Mouse (Mus musculus) stomach, embryonic 16.5 days (tissue): ENCODE measurements around the gene Abhd2. TPM values are rescaled to one million over a fixed set of nuclear protein-coding genes. Genes with fewer than 3 reads are reported as not detected.

ENCODE experiments used
- ATAC-seq: fragments of 200-750 bp; cut with Nextera tagmentation; 2 replicates; pipeline ENCODE4 v1.8.0; 2017; ENCODE audit warnings: moderate number of reproducible peaks, moderate TSS enrichment; ENCODE audit not compliant: insufficient read depth, low FRiP score
- H3K27ac ChIP-seq: fragments of 300-500 bp; sonication (generic); 2 replicates; pipeline ENCODE4 v1.5.1; 2014; ENCODE audit warnings: low read length
- H3K27me3 ChIP-seq: fragments of 300-500 bp; sonication (generic); 2 replicates; pipeline ENCODE4 v1.6.1; 2014; ENCODE audit warnings: low read length, control low read depth, mixed read lengths; ENCODE audit not compliant: control insufficient read depth, insufficient read depth
- H3K36me3 ChIP-seq: fragments of 300-500 bp; sonication (generic); 2 replicates; pipeline ENCODE4 v1.6.1; 2014; ENCODE audit warnings: low read length; ENCODE audit not compliant: control insufficient read depth, insufficient read depth
- H3K4me1 ChIP-seq: fragments of 300-500 bp; sonication (generic); 2 replicates; pipeline ENCODE4 v1.6.1; 2014; ENCODE audit warnings: low read length, control low read depth, mixed read lengths; ENCODE audit not compliant: control insufficient read depth, insufficient read depth
- H3K4me2 ChIP-seq: fragments of 300-500 bp; sonication (generic); 2 replicates; pipeline ENCODE4 v1.6.1; 2014; ENCODE audit warnings: low read depth, low read length, mixed read lengths
- H3K4me3 ChIP-seq: fragments of 300-500 bp; sonication (generic); replicated peaks from 2 replicates; pipeline ENCODE4 v1.5.1; 2014; ENCODE audit warnings: mild to moderate bottlenecking, low read length
- H3K9ac ChIP-seq: fragments of 300-500 bp; sonication (generic); 2 replicates; pipeline ENCODE4 v1.6.1; 2014; ENCODE audit warnings: low read length
- H3K9me3 ChIP-seq: fragments of 300-500 bp; sonication (generic); replicated peaks from 2 replicates; pipeline ENCODE4 v1.6.1; 2016; ENCODE audit warnings: low read length, control low read depth; ENCODE audit not compliant: control insufficient read depth
- WGBS: fragments of 180-500 bp; shearing (Covaris S2); extraction: QIAGEN DNeasy Blood & Tissue Kit; methylation state at CpG from one replicate; pipeline ENCODE4 v1.1.7; 2014; 5-methylcytosine and 5-hydroxymethylcytosine counted together
- polyA plus RNA-seq: library from polyadenylated mRNA; unstranded; fragments of >200 nt; fragmentation: Nextera tagmentation; extraction: Ambion mirVana; gene quantifications from 2 replicates; pipeline ENCODE4 v1.2.1, GENCODE M21; 2015

Gene Abhd2
- polyA plus RNA-seq, 1 experiment from 2014 or later, result 13.8 TPM

DNA sequence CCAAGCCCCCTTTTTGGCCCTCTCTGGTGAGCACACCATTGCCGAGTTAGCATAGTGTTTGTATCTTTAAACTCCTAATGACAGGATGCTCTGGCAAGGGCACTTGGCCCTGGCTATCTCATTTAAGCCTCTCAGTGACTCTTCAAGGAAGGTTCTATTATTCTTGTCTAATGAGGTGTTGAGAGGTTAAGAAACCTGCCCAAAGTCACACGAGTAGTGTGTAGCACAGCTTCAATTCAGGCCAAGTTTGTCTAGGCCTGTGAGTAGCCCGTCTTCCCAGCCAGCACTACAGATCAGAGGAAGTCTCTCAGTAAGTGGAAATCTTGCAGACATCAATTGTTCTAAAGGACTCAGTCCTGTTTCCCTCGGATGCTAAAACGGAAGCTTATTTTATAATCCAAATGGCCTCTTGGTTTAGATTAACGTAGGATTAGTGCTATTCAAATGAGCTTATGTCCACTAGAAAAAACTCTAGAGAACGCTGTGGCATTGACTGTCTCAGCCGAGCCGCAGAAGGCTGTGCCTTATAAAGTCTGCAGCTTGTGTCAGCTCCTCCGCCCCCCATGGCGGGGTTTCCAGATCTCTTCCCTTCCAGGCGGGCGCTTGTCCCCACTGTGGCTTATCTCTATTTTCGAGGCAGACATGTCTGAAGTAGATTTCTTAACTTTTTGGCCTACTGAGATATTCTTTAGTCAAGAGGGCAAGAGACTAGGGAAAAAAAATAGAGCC lies 11.3 kb downstream of the Abhd2 start:
- peaks cover 31% of the 10 kb centered on the region for H3K4me1 ChIP-seq
- no peak overlapping the region for H3K27ac ChIP-seq

DNA sequence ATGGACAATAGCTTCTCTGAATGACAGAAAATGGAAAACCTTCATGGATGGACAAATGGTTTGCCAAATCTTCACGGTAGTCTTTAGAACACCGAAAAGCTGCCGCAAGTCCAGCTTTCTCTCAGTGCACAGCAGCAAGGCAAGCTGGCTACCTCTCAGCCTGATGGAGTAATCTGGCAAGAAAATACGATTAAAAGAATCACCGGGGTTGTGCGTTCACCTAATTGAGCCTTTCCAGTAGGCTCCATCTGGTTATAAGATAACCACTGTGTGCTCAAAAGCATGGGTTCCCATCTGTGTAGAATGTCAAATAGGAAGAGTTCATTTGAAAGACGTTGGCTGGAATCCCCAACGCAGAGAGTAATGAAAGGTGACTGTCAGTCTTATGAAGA lies 11.9 kb downstream of the Abhd2 start:
- Histone ChIP-seq H3K27ac (no peak overlapping the region), H3K4me1 (peaks cover 26% of the 10 kb centered on the region), H3K9ac (no peak overlapping the region), H3K4me2 (no peak overlapping the region), H3K27me3 (no peaks in the 10 kb centered on the region), H3K9me3 (no peaks in the 10 kb centered on the region), H3K36me3 (no peaks in the 10 kb centered on the region; the same call in 1 of the 2 replicates), H3K4me3 (no peak overlapping the region)
- ATAC-seq, result no peak
- 91% methylated on average over 8 of the region's 8 CpGs for WGBS

More for the DNA sequence above, 11.3 kb downstream of the Abhd2 start:
- no peak overlapping the region for H3K4me2 ChIP-seq
- no peaks in the 10 kb centered on the region for H3K27me3 ChIP-seq
- H3K36me3 ChIP-seq, result no peaks in the 10 kb centered on the region; the same call in 1 of the 2 replicates
- no peak overlapping the region for H3K4me3 ChIP-seq
- H3K9me3 ChIP-seq, result no peaks in the 10 kb centered on the region
- no peak for ATAC-seq
- no peak overlapping the region for H3K9ac ChIP-seq
- 72% methylated on average over 14 of the region's 14 CpGs for WGBS

DNA sequence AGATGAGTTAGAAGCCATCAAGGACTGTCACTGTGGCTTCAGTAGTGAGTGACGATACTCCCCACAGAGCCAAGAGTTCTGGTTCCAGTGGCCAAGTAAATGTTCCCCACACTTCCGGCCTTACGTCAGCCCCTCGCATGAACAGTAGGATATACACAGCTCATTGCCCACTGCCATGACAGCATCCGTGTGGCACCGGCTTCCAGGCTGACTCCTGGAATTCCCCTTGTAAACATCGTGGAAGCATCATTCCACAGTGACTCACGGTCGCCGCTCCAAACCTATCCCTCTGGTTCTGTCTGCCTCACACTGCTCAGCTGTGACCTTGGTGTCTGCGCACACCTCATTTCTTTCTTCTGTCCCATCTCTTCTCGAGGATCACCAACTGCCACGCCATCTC lies 12.4 kb downstream of the Abhd2 start:
- no peak overlapping the region for H3K9ac ChIP-seq
- peaks cover 24% of the 10 kb centered on the region for H3K4me1 ChIP-seq

DNA sequence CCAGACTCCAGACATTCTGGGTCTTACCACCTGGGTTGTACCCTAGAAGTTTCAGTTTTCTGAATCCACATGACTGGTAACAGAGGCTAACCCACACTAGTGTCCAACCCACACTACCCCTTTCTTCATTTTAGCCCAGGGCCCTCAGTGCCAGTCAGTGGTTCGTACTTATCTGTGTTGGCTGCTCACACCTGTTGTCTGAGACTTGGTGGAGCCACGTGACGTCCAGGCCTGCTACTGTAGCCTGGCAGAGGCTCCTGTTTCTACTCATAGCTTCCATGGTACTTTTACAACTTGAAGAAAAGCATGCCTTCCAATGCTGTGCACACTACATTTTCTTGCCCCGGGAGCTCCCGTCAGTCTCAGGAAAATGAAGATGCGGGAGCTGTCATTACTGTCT lies 14.2 kb downstream of the Abhd2 start:
- H3K4me2 ChIP-seq, result no peak overlapping the region
- H3K27me3 ChIP-seq, result no peaks in the 10 kb centered on the region
- no peak overlapping the region for H3K9ac ChIP-seq
- ATAC-seq, result no peak
- whole genome bisulfite sequencing, result 87% methylated on average over 6 of the region's 6 CpGs
- H3K9me3 ChIP-seq, result no peaks in the 10 kb centered on the region
- peaks cover 24% of the 10 kb centered on the region for H3K4me1 ChIP-seq
- H3K36me3 ChIP-seq, result no peaks in the 10 kb centered on the region
- no peak overlapping the region for H3K4me3 ChIP-seq
- H3K27ac ChIP-seq, result peak overlapping the region; percentile 58; the same call in 1 of the 2 replicates

More for the DNA sequence above, 12.4 kb downstream of the Abhd2 start:
- Histone ChIP-seq H3K27ac (no peak overlapping the region), H3K4me2 (no peak overlapping the region), H3K27me3 (no peaks in the 10 kb centered on the region), H3K36me3 (no peaks in the 10 kb centered on the region; the same call in 1 of the 2 replicates), H3K4me3 (no peak overlapping the region), H3K9me3 (no peaks in the 10 kb centered on the region)
- ATAC-seq, result no peak
- WGBS, result 74% methylated on average over 13 of the region's 13 CpGs

DNA sequence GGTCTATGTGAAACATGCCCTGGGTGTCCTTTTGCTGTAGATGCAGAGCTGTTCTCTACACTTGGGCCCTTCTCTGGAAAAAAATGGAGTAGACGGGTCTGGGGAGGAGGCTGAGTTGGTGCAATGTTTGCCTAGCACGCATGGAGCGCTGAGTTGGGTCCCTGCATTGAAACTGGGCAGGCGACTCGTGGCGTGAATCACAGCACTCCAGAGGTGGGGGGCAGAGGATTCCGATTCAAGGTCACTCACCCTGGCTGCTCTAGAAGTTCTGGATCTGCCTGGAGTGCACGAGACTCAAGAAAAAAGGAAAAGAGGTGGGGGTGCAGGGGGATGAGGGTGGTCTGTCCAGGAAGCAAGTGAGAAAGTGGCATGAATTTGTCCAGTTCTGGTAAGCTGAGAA lies 14.9 kb downstream of the Abhd2 start:
- no peak for ATAC-seq
- H3K4me3 ChIP-seq, result no peak overlapping the region
- H3K27ac ChIP-seq, result peak overlapping the region; percentile 58

DNA sequence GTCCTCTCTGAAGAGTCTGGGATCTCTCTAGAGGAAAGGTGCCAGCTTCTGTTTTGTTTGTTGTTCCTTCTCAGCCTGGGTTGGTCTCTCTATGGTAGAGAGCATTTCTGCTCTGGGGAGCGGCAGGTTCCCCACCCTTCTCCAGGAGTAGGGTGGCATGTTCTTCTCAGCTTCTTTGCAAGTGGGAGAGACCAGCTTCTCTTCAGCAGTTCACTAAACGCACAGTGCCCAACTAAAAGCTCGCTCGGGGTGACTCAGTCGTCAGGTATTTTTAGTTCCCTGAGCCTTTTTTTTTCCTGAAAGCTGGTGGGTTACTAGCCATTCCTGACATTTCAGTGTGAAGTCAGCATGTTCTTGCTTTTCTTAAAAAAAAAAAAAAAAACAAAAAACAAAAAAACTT lies 15.4 kb downstream of the Abhd2 start:
- Histone ChIP-seq H3K9me3 (no peaks in the 10 kb centered on the region), H3K27me3 (no peaks in the 10 kb centered on the region), H3K9ac (no peak overlapping the region), H3K36me3 (no peaks in the 10 kb centered on the region), H3K4me1 (peaks cover 14% of the 10 kb centered on the region), H3K4me2 (no peak overlapping the region), H3K4me3 (no peak overlapping the region), H3K27ac (peak overlapping the region; percentile 58; the same call in 1 of the 2 replicates)
- 81% methylated on average over 5 of the region's 5 CpGs for WGBS
- ATAC-seq, result 0 out of 2 replicates have a peak, but pooled peaks have one; percentile 48

More for the DNA sequence above, 14.9 kb downstream of the Abhd2 start:
- Histone ChIP-seq H3K4me2 (no peak overlapping the region), H3K36me3 (no peaks in the 10 kb centered on the region), H3K27me3 (no peaks in the 10 kb centered on the region), H3K4me1 (peaks cover 19% of the 10 kb centered on the region), H3K9ac (no peak overlapping the region), H3K9me3 (no peaks in the 10 kb centered on the region)
- 77% methylated on average over 8 of the region's 8 CpGs for WGBS

DNA sequence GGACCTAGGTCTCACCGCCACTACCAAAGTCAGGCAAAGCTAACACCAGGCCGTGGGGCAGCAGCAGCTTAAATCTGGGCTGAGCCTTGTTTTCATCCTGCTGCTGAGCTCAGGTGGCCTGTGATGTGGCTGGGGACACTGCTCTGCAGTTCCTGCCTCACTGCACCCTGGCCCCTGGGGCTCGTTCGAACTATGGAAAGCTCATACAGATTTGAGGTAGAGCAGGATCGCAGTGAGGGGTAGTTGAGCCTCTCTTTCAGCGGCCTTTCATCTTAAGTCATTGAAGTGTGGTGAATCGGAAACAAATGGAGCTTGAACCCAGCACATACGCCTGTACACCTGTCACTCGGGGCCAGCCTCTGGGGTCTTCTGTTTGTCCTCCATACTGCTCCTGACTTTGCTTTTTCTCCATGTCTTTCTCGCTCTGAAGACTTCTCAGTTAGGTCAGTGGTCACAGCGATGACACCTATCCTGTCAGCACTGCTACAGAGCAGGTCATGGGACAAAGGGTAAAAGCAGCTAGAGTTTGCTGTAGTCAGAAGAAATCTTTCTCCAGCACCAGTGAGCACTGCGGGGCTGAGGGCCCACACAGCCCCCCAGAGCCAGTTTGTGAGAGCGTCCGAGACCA lies 20.7 kb downstream of the Abhd2 start:
- Histone ChIP-seq H3K4me2 (no peak overlapping the region), H3K4me1 (0 out of 2 replicates have a peak, but pooled peaks cover 2% of the 10 kb centered on the region), H3K9ac (no peak overlapping the region), H3K9me3 (no peaks in the 10 kb centered on the region), H3K27ac (peak overlapping the region; percentile 2; the same call in 1 of the 2 replicates), H3K27me3 (no peaks in the 10 kb centered on the region), H3K4me3 (no peak overlapping the region), H3K36me3 (no peaks in the 10 kb centered on the region)
- 79% methylated on average over 14 of the region's 14 CpGs for WGBS
- ATAC-seq, result no peak

DNA sequence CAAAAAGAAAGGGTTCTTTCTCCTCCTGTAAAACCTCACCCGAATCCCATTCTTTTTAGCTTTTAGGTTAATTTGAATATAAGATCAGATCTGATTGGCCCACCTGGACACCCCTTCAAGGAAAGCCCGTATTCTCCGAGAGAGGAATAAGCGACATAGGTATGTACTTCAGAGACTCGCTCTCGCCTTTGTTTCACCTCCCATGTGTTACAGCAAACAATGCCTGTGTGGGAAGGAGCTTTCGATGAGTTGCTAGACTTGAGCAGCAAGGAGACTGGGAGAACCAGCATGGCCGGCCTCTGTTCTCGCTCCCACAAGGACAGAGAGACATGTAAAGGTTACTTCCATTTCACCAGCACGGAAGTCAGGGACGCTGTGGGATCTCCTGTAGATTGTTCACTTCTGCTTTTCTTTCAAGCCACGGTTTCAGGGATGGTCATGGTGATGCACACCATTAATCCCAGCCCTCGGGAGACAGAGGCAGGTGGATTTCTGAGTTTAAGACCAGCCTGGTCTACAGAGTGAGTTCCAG lies 21.5 kb downstream of the Abhd2 start:
- H3K9me3 ChIP-seq, result no peaks in the 10 kb centered on the region
- no peaks in the 10 kb centered on the region for H3K36me3 ChIP-seq
- no peak overlapping the region for H3K4me2 ChIP-seq
- H3K27me3 ChIP-seq, result no peaks in the 10 kb centered on the region
- 0 out of 2 replicates have a peak, but pooled peaks cover 4% of the 10 kb centered on the region for H3K4me1 ChIP-seq
- WGBS, result 80% methylated on average over 13 of the region's 13 CpGs
- H3K9ac ChIP-seq, result no peak overlapping the region
- no peak overlapping the region for H3K27ac ChIP-seq
- no peak overlapping the region for H3K4me3 ChIP-seq
- no peak for ATAC-seq

DNA sequence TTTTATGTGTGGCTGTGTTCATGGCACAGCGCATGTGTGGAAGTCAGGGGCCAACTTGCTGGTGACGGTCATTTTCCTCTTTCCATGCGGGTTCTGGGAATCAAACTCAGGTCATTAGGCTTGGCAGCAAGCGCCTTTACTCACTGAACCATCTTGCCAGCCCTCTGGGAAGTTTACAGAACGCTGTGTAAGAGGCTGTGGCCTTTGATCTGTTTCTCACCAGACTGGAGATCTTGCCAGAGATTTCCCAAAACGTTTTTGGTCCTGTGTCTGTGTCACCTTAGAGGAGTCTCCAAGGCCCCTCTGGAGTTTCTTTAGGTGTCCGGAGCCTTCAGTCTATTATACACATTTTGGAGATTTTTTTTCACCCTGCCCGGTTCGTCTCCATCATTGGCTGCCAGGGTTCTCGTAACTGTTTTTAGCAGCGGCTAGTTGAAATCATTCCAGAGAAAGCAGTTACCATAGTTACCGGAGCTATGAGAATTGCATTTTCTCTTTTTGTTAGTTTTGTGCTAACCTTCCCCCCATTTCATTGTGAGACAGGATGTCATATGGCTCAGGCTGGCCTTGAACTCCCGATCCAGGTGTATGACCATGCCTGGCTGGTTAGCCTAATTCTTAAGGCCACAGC lies 22.3 kb downstream of the Abhd2 start:
- no peak overlapping the region for H3K9ac ChIP-seq
- no peak for ATAC-seq

More for the DNA sequence above, 22.3 kb downstream of the Abhd2 start:
- Histone ChIP-seq H3K27me3 (no peaks in the 10 kb centered on the region), H3K36me3 (no peaks in the 10 kb centered on the region), H3K4me1 (peaks cover 12% of the 10 kb centered on the region; the same call in 1 of the 2 replicates), H3K27ac (no peak overlapping the region), H3K9me3 (no peaks in the 10 kb centered on the region), H3K4me3 (no peak overlapping the region), H3K4me2 (no peak overlapping the region)
- WGBS, result 79% methylated on average over 13 of the region's 13 CpGs
